Mouse (Mus musculus): ENCODE data around the gene Irgc1. TPM values are rescaled to one million over a fixed set of nuclear protein-coding genes. Genes with fewer than 3 reads are reported as not detected.

Gene Irgc1
- total and polyA plus RNA-seq, 3 experiments, result not detected

- no peaks in the 10 kb centered on the region for H3K9me3 ChIP-seq (replicated peaks; ENCODE audit: insufficient read depth, low read length)
- no peak overlapping the region for H3K9ac ChIP-seq (ENCODE audit: control insufficient read depth, low read depth, low read length, poor library complexity, severe bottlenecking)
- peak; percentile 87 for DNase-seq (ENCODE audit: low read depth, low spot score)
- peaks cover 3% of the 10 kb centered on the region; the same call in 1 of the 2 replicates for H3K79me2 ChIP-seq (ENCODE audit: control insufficient read depth, insufficient read depth, low read length, poor library complexity)
- peaks cover 0 to 5% of the 10 kb centered on the region in 2 experiments; a peak in 1 of 4 replicates for H3K36me3 ChIP-seq (ENCODE audit: control insufficient read depth in 1 of 2, insufficient read depth in 2 of 2, low read length in 2 of 2)
- no peaks in the 10 kb centered on the region for H3K4me1 ChIP-seq (ENCODE audit: control insufficient read depth in 1 of 2, insufficient read depth in 2 of 2, low read length in 2 of 2)
- H3K4me3 ChIP-seq (ENCODE audit: control insufficient read depth in 1 of 2, insufficient read depth in 1 of 2, low read depth in 2 of 2, low read length in 2 of 2), result no peak overlapping the region
- no peak overlapping the region for H3K27ac ChIP-seq (ENCODE audit: control insufficient read depth, low read depth, low read length)
- H3K27me3 ChIP-seq (ENCODE audit: control insufficient read depth in 1 of 2, insufficient read depth in 2 of 2, low read length in 2 of 2), result no peaks in the 10 kb centered on the region
- TF ChIP-seq POLR2AphosphoS2 (IDR thresholded peaks at IDR 0.05; ENCODE audit: low read length), result no peak
- TF ChIP-seq EP300 (IDR thresholded peaks at IDR 0.05; ENCODE audit: low read depth in 1 of 2, low read length in 2 of 2), result no peak
- peak; percentile 32; the same call in 1 of the 2 replicates for TF ChIP-seq MYC (IDR thresholded peaks at IDR 0.05; ENCODE audit: low read depth, low read length)
- TF ChIP-seq USF1 (IDR thresholded peaks at IDR 0.05; ENCODE audit: low read depth, low read length), result no peak
- TF ChIP-seq MEF2A (IDR thresholded peaks at IDR 0.05; ENCODE audit: extremely low read depth, insufficient replicate concordance, low read depth, low read length, poor library complexity, severe bottlenecking), result no peak
- peak; percentile 72 for TF ChIP-seq ZC3H11A (IDR thresholded peaks at IDR 0.05; ENCODE audit: low read depth, low read length)
- no peak for TF ChIP-seq POLR2AphosphoS5 (IDR thresholded peaks at IDR 0.05; ENCODE audit: borderline replicate concordance, low read depth, low read length)
- no peak for TF ChIP-seq ELF1 (IDR thresholded peaks at IDR 0.05; ENCODE audit: low read depth, low read length)
- TF ChIP-seq GATA1 (IDR thresholded peaks at IDR 0.05; ENCODE audit: low read depth, low read length), result peak; percentile 71
- no peak for TF ChIP-seq UBTF (IDR thresholded peaks at IDR 0.05; ENCODE audit: borderline replicate concordance, insufficient read depth, low read depth, low read length)
- TF ChIP-seq TBP (IDR thresholded peaks at IDR 0.05; ENCODE audit: low read depth, low read length), result 0 out of 2 replicates have a peak, but pooled peaks have one; percentile 20
- TF ChIP-seq ZMIZ1 (IDR thresholded peaks at IDR 0.05; ENCODE audit: low read depth, low read length), result no peak
- 0 out of 2 replicates have a peak, but pooled peaks have one; percentile 21 for TF ChIP-seq TCF12 (IDR thresholded peaks at IDR 0.05; ENCODE audit: low read depth, low read length)
- peak; percentile 58; the same call in 1 of the 2 replicates for TF ChIP-seq RCOR1 (IDR thresholded peaks at IDR 0.05; ENCODE audit: low read depth, low read length)
- no peak for TF ChIP-seq JUND (IDR thresholded peaks at IDR 0.05; ENCODE audit: low read depth, low read length)
- peak; percentile 21; the same call in 1 of the 2 replicates for TF ChIP-seq ETS1 (IDR thresholded peaks at IDR 0.05; ENCODE audit: low read depth, low read length)
- no peak for TF ChIP-seq NELFE (IDR thresholded peaks at IDR 0.05; ENCODE audit: low read depth, low read length)
- no peak; the same call in 1 of the 2 replicates for TF ChIP-seq BHLHE40 (IDR thresholded peaks at IDR 0.05; ENCODE audit: borderline replicate concordance, low read depth, low read length)
- TF ChIP-seq GABPA (IDR thresholded peaks at IDR 0.05; ENCODE audit: low read depth, low read length), result no peak
- no peak for TF ChIP-seq USF2 (IDR thresholded peaks at IDR 0.05; ENCODE audit: borderline replicate concordance in 1 of 2, insufficient read depth in 1 of 2, low read depth in 1 of 2, low read length in 2 of 2)
- TF ChIP-seq SMC3 (IDR thresholded peaks at IDR 0.05; ENCODE audit: low read depth, low read length), result peak; percentile 80
- no peak for TF ChIP-seq POLR2A (IDR thresholded peaks at IDR 0.05; ENCODE audit: control insufficient read depth in 1 of 2, insufficient read depth in 1 of 2, low read depth in 1 of 2, low read length in 2 of 2, poor library complexity in 1 of 2)
- no peak for TF ChIP-seq MYB (IDR thresholded peaks at IDR 0.05; ENCODE audit: low read depth, low read length)
- no peak for TF ChIP-seq MXI1 (IDR thresholded peaks at IDR 0.05; ENCODE audit: low read depth, low read length)
- TF ChIP-seq CHD1 (IDR thresholded peaks at IDR 0.05; ENCODE audit: low read depth, low read length), result no peak
- no peak for TF ChIP-seq TAL1 (IDR thresholded peaks at IDR 0.05; ENCODE audit: low read length)
- no peak for TF ChIP-seq NRF1 (IDR thresholded peaks at IDR 0.05; ENCODE audit: insufficient read depth, low read depth, low read length, poor library complexity, severe bottlenecking)
- TF ChIP-seq MAZ (IDR thresholded peaks at IDR 0.05; ENCODE audit: low read depth, low read length), result 0 out of 2 replicates have a peak, but pooled peaks have one; percentile 58
- TF ChIP-seq ZNF384 (IDR thresholded peaks at IDR 0.05; ENCODE audit: low read depth, low read length), result peak; percentile 53; the same call in 1 of the 2 replicates
- TF ChIP-seq SIN3A (IDR thresholded peaks at IDR 0.05; ENCODE audit: low read length), result peak; percentile 77
- TF ChIP-seq KAT2A (conservative IDR thresholded peaks at IDR 0.05; ENCODE audit: low read depth, low read length), result no peak
- TF ChIP-seq ZKSCAN1 (IDR thresholded peaks at IDR 0.05; ENCODE audit: low read depth, low read length), result no peak
- peak; percentile 83 for TF ChIP-seq RAD21 (IDR thresholded peaks at IDR 0.05; ENCODE audit: low read depth, low read length)
- no peak for TF ChIP-seq CHD2 (IDR thresholded peaks at IDR 0.05; ENCODE audit: low read length)
- no peak for TF ChIP-seq MAFK (IDR thresholded peaks at IDR 0.05; ENCODE audit: borderline replicate concordance, low read depth, low read length)
Measured at GRCm38 (mm10) chr7:24406528-24407344, 45.4 kb downstream of the Irgc1 start.

All from MEL (cell line).